In the genomic region with DNA sequence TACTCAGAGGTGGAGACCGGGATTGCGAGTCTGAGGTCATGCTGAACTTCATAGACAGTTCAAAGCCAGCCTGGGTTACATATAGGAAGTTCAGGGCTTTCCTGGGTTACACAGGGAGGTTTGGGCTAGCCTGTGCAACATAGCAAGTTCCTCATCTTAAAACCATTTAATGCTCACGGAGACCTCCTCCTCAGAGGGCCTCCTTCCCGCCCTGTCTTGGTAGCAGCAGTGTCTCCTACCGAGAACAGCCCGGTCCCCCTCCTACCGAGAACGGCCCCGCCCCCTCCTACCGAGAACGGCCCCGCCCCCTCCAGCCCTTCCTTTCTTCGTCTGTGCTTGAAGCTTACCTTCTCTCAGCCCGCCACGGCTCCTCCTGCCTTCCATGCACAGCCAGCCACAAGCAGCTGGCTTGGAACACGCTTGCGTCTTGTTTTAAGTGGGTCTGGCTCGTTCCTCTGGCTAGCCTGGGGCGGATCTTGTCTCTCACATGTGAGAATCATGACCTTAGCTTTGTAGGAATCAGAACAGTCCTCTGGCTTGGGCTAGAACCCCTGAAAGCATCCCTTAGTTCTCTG, we compare ENCODE assay signal across 8 mouse cellular contexts. TPM values are rescaled to one million over a fixed set of nuclear protein-coding genes. Genes with fewer than 3 reads are reported as not detected.
DNase-seq lines count a peak whose midpoint lies in the region; ATAC-seq and TF ChIP-seq lines count a peak whose summit lies in the region.

No protein-coding gene starts in this region.

- peak; percentile 55 to 56 for DNase-seq in heart, adult 2 months
- no peak for DNase-seq in heart, postnatal 4 days
- peak; percentile 13 for DNase-seq in c-Kit-positive CD71-positive TER-119-negative erythroid progenitor cells, embryonic 14.5 days (ENCODE audit: low read depth)
- DNase-seq in heart, postnatal 14 days: peak; percentile 42 to 51
- DNase-seq in ovary, adult 18-20 months (ENCODE audit: low spot score): no peak
- no peak for DNase-seq in cerebellum, adult 9-10 months
- DNase-seq in cerebellum, postnatal 25 days: no peak

- TF ChIP-seq EP300 in heart, adult 2 months (IDR thresholded peaks at IDR 0.05; ENCODE audit: insufficient read depth, low read depth, low read length): no peak

- intact Hi-C loops in heart, adult 2 months (cut with DNase I): no loop called here
- intact Hi-C loops in heart, postnatal 14 days (cut with DNase I): loop anchor here (10.0 kb wide), 1 partner anchor 222 kb away; no protein-coding TSS in a partner anchor

- H3K4me1 ChIP-seq in heart, adult 2 months (ENCODE audit: control insufficient read depth, insufficient read depth, low read length): peaks cover 7% of the 10 kb centered on the region
- peaks cover 8% of the 10 kb centered on the region; the same call in 1 of the 2 replicates for H3K4me1 ChIP-seq in liver, embryonic 12.5 days

- 19% methylated on average over 19 of the region's 19 CpGs for WGBS in heart, adult 2 months
- WGBS in liver, embryonic 12.5 days (ENCODE audit: insufficient replicate concordance): 10% methylated on average over 19 of the region's 19 CpGs

- H3K27ac ChIP-seq in heart, adult 2 months: peak overlapping the region; percentile 48
- H3K27ac ChIP-seq in liver, embryonic 12.5 days: no peak overlapping the region

- H3K36me3 ChIP-seq in heart, adult 2 months (ENCODE audit: control insufficient read depth, insufficient read depth, low read length): no peaks in the 10 kb centered on the region
- no peaks in the 10 kb centered on the region for H3K36me3 ChIP-seq in liver, embryonic 12.5 days

- H3K4me3 ChIP-seq in heart, adult 2 months: peak overlapping the region; percentile 18; the same call in 1 of the 2 replicates
- no peak overlapping the region for H3K4me3 ChIP-seq in liver, embryonic 12.5 days

- 0 out of 2 replicates have a peak, but pooled peaks have one; percentile 22 for ATAC-seq in liver, embryonic 12.5 days

- no peak overlapping the region for H3K9ac ChIP-seq in heart, adult 2 months (ENCODE audit: low read depth, low read length)
- H3K9ac ChIP-seq in liver, embryonic 12.5 days: no peak overlapping the region

- H3K27me3 ChIP-seq in heart, adult 2 months (ENCODE audit: control insufficient read depth, insufficient read depth, low read length): no peaks in the 10 kb centered on the region
- H3K27me3 ChIP-seq in liver, embryonic 12.5 days (replicated peaks): peaks cover 49% of the 10 kb centered on the region

- no peaks in the 10 kb centered on the region for H3K9me3 ChIP-seq in liver, embryonic 12.5 days (replicated peaks)

- no peak for TF ChIP-seq CTCF in heart, adult 2 months (IDR thresholded peaks at IDR 0.05)

- no peak for TF ChIP-seq POLR2A in heart, adult 2 months (IDR thresholded peaks at IDR 0.05; ENCODE audit: insufficient read depth, low read depth, low read length)

- H3K79me2 ChIP-seq in heart, adult 2 months (replicated peaks; ENCODE audit: control insufficient read depth, insufficient read depth, low read length): no peaks in the 10 kb centered on the region

- H3K4me2 ChIP-seq in liver, embryonic 12.5 days: no peak overlapping the region; the same call in 1 of the 2 replicates

RNA-seq across cellular contexts. Expression of a gene that starts 4.8 kb away (rescaled TPM):
- 10 to 100 TPM; 33.5 to 49.9 TPM for total RNA-seq in heart, adult 2 months (2021)
- 124 and 131 TPM in 2 replicates for polyA plus RNA-seq in heart, adult 2 months (2012; rRNA removed)
- total RNA-seq in heart, postnatal 4 days (2021): 1,000 to 10,000 TPM in 1 of 2 experiments, 100 to 1,000 TPM in 1; 932 to 1,129 TPM
- total RNA-seq in heart, postnatal 14 days (2021): 100 to 1,000 TPM; 409 to 606 TPM
- polyA plus RNA-seq in liver, embryonic 12.5 days (2016; fragmentation: Nextera tagmentation; extraction: Ambion mirVana): 2.6 and 4.7 TPM in 2 replicates

RNA-seq across cellular contexts. Expression of a gene that starts 53.9 kb away (rescaled TPM):
- total RNA-seq in heart, adult 2 months (2021): 1 to 10 TPM; 4.0 to 5.0 TPM
- 7.3 and 8.1 TPM in 2 replicates for polyA plus RNA-seq in heart, adult 2 months (2012; rRNA removed)
- 10 to 100 TPM; 13.5 to 14.9 TPM for total RNA-seq in heart, postnatal 4 days (2021)
- total RNA-seq in heart, postnatal 14 days (2021): 1 to 10 TPM; 7.3 to 8.1 TPM
- 1.3 and 1.5 TPM in 2 replicates for polyA plus RNA-seq in liver, embryonic 12.5 days (2016; fragmentation: Nextera tagmentation; extraction: Ambion mirVana)

Comparison
In these comparisons a context has a peak if more than half of its experiments do, and no peak if none do; other contexts are left out.
1. DNase-seq: peak in heart, adult 2 months (2 of 2), c-Kit-positive CD71-positive TER-119-negative erythroid progenitor cells, embryonic 14.5 days (single experiment) and heart, postnatal 14 days (2 of 2); none in heart, postnatal 4 days (single experiment), ovary, adult 18-20 months (single experiment), cerebellum, adult 9-10 months (single experiment) and cerebellum, postnatal 25 days (0 of 2).
2. RNA of a gene that starts 4.8 kb away (total RNA-seq): 932 to 1,129 TPM in heart, postnatal 4 days and 409 to 606 TPM in heart, postnatal 14 days; 33.5 to 49.9 TPM in heart, adult 2 months; every median in the first group is over 4 times any median in the second.